Mouse (Mus musculus) right cerebral cortex, adult 18-20 months (tissue): ENCODE results near the gene Defb39.

Experiments
- DNase-seq: peaks from one replicate; pipeline ENCODE4 v3.0.0; 2022; ENCODE audit warnings: mixed read lengths

Defb39 gene

DNA sequence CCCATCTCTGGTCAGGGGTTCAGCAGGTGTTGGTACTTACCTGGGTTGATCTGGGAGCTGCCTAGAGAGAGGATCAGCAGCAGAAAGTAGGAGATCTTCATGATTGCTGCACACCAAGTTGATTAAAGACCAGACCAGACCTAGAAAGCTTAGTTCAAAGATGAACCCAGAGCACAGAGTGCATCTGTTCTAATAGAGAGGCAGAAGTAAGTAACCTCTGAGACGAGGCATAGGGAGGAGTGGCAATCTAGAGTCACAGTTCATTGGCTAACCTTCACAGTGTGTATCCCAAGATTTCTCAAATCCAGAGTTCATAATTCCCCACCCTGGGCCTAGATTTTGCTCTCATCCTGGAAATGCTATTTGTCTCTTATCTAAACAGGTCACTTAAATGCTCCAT, at the start of gene Defb39:
Defb39 (minus strand) TSS at position 101 of the 400 bp plus-strand sequence.
- DNase-seq = no peak

DNA sequence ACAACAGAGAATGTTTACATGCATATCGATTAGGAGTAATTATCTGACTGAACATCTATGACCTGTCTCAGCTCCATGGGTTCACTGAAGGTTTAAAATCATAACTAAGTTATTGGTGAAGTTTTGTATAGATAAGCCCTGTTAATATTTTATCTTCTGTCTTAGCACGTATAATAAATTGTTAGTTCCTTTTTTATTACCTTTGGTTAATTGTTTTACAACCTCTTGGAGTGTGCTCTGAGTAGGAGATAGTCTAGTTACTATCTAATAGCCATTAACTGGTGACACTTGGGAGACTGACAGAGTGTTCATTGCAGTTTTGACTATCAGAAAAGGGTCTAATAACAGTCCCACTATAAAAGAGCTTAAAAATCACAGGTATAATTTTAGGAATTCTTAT, 1.4 kb upstream of the Defb39 start:
- no peak for DNase-seq

DNA sequence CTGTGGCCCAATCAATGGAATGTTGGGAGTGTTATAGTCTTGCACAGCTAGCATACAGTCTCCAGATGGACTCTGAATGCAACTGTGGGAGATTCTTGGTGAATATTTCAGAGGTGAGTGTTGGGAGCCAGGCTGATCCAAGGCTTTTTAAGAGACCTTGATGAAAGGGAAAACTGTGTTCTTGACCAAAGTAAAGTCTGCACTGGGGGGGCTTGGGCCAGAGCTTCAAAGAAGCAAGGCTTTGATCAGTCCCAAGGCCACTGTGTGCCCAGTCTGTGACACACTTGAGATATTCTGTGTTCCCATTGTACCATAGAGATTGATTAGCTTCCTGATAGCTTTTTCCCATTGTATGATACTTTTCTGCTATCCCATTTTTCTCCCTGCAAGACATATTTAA, 1.7 kb downstream of the Defb39 start:
- DNase-seq = no peak

DNA sequence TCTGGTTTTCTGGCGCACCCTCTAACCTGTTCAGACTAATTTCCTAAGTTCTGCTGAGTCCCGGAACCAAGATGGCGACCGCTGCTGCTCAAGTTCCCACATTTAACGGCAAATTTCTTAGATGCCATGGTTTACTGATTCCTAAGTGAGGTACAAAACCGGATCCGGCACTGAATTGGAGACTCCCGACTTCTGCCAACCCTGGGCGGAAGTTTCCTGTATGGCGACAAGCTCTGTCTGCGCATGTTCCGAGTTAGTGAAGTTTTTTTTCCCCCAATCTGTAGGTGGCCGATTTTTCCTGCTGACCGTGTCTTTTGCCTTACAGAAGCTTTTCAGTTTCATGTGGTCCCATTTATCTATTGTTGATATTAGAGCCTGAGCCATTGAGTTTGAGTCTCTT, 19.4 kb downstream of the Defb39 start:
- no peak for DNase-seq

GRCm38 (mm10) chr8:19026466-19026865, 38.1 kb downstream of the Defb39 start, which contains the start of gene Defb38:
Defb38 (minus strand) TSS chr8:19026566.
- no peak for DNase-seq
